Mouse (Mus musculus): Measurements from ENCODE around the gene Camk1d. TPM values are rescaled to one million over a fixed set of nuclear protein-coding genes. Genes with fewer than 3 reads are reported as not detected.
A peak's percentile ranks its signal among the peaks of the same experiment; 100 is the strongest.
"Not testable (repeated sequence)": the region's sequence is repeated elsewhere in the genome, so short reads cannot be mapped to it uniquely, and the experiment has no call there.

Camk1d gene
- total RNA-seq, 2 experiments from 2014 or later: 5.0 TPM

DNA sequence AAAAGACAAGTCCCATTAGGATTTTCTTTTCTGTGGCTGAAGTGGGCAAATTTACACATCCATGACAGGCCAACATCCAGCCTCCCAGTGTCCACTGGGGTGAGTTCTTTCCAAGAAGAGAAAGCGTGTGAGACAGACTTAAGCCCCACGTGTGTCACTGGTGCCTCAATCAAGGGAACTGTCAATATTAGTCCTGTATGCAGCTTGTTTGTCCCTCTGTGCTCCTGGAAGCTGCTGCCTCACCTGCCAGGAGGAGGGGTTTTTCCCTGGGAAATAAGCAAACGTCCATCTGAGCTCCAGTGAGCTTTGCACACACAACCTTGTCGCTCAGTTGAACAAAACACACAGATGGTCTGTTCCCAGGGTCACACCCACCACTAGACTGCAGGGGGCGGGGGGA lies 124.2 kb downstream of the Camk1d start:
- no peak for DNase-seq
- intact Hi-C loops (cut with DNase I): no loop called here

DNA sequence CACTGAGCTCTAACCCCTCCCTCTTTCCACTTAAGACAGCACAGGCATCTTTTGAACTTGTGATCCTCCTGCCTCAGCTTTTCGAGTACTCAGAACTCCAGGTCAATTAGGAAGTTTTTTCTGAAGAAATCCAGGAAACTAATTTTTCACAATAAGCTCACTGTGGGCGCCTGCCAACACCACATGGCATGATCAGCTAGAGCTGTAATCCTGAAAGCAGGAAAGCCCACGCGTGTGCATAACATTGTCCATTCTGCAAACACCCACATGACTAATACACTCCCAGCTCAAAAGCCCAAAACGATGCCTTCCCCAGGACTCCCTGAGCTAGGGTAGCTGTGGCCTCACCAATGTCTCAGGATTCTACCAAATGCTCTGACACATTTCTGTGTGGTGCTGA lies 125.2 kb downstream of the Camk1d start:
- no peak for DNase-seq
- intact Hi-C loops (cut with DNase I): no loop called here

DNA sequence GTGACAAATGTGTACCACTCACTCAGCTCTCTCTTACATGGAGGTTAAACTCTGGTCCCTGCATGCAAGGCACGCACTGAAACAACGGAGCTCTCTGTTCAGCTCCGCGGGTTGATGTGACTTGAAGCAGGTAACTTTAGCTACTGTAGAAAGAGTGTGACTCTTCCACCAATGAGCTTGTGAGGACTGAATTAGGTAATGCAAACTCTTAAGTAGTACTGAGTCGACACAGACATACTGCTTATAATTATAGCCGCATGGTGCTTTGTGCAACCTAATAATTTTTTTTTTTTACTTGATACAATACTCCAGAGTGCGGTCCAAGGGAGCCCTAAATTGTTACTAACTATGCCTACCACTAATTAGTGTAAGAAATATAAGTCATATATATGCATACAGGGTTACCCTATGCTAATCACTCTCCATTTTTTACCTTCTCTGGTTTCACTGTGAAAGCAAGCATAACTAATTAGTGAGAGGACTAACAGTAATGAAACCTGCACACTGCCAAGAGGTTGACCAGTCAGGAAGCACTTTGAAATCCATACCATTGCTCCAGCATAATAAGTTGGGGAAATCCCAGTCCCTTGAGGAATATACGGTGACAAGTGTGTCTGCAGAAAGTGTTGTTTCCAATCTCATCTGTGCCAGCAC lies 125.9 kb downstream of the Camk1d start:
- intact Hi-C loops (cut with DNase I): no loop called here
- DNase-seq: no peak

DNA sequence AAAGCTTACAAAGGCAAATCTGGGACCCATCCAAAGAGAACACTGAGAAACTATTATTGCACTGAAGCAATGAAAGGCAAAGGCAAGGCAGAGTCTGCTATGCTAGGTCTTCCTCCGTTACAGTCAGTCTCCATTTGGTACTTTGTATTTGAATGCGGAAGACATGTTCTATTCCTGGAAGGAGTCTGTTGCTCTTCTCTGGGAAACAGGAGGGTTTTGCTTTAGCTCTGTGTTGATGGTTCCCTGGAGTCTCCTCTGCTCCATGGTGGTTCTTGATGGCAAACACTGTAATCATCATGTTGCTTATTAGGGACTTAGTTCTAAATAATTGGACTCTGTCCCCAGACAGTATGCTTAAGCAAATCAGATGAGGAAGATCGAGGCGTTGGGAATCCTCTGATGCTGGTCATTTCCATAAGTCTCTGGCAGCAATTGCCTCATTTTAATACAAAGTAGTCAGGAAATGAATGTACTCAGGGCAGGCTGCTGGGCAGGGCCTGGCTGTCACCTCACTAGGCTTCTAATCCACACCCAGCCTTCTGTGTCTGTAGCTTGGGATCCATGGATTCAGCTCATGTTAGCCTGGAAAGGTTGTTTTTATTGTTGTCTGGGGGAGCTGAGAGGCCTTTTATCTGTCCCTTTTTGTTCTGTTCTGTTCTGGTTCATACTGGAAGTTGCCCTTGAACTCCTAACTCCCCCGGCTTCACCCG lies 129.8 kb downstream of the Camk1d start:
- DNase-seq: no peak
- intact Hi-C loops (cut with DNase I): no loop called here

- intact Hi-C loops (cut with DNase I): no loop called here
- DNase-seq: no peak
Observed at GRCm38 (mm10) chr2:5579391-5579790, 134.9 kb downstream of the Camk1d start.

GRCm38 (mm10) chr2:5577399-5578129 lies 136.8 kb downstream of the Camk1d start:
- intact Hi-C loops (cut with DNase I): no loop called here
- DNase-seq: no peak

- DNase-seq: no peak
Observed at GRCm38 (mm10) chr2:5572314-5573006, 141.9 kb downstream of the Camk1d start.

DNA sequence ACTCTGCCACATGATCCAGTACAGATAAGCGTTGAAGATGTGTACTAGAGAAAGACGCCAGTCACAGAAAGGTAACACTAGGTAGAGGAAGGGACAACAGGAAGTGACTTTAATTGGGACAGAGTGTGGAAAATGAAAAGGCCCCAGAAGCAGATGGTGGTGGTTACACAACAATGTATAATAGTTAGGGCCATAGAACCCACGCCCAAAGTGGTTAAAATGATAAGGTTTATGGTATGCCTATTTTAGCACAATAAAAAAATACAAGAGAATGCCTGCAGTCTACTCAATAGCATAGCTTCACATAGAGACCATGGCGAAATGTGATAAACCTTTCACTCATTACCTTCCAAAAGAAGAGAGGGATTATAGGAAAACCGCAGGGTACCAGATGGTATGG lies 147.7 kb downstream of the Camk1d start:
- intact Hi-C loops (cut with DNase I): no loop called here
- no peak for DNase-seq

More at GRCm38 (mm10) chr2:5572314-5573006, 141.9 kb downstream of the Camk1d start:
- intact Hi-C loops (cut with DNase I): no loop called here

DNA sequence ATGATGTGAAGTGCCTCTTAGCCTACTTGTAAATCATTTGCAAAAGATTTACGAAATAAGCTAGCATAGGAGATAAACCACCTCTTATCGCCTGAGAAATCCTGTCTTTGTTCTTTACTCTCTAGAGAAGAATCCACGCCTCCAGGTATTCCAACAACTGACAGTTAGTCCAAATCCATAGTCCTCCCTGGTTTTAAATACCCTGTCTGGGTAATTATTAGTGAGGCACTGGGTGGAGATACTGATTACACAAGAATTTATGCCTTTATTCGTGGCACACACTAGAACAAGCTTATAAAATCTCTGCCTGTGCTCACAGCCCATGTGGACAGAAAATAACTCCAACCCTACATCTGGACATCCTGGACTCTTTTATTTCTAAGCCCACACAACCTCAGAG lies 150.6 kb downstream of the Camk1d start:
- no peak for DNase-seq
- intact Hi-C loops (cut with DNase I): no loop called here

- no peak for DNase-seq
- intact Hi-C loops (cut with DNase I): no loop called here
Observed at GRCm38 (mm10) chr2:5561446-5561845, 152.9 kb downstream of the Camk1d start.

DNA sequence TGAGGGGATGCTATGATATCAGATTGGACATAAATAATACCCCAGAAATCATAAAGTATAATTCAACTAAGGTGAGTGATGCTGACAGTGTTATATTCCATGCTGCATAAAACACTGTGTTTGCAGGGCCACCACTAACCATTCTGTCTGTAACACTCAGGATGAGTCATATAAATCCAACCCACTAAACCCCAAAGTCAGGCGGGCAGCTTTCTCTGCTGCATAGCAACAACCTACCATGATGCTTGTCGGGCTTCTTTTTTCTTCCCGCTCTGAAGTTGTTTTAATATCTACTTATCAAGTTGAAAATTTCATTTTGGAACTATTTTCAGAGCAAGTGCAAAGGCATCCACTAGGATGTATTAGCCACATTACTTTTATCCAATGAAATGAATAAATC lies 161.1 kb downstream of the Camk1d start:
- no peak for DNase-seq
- intact Hi-C loops (cut with DNase I): no loop called here

GRCm38 (mm10) chr2:5551758-5552255 lies 162.5 kb downstream of the Camk1d start:
- intact Hi-C loops (cut with DNase I): no loop called here
- no peak for DNase-seq

DNA sequence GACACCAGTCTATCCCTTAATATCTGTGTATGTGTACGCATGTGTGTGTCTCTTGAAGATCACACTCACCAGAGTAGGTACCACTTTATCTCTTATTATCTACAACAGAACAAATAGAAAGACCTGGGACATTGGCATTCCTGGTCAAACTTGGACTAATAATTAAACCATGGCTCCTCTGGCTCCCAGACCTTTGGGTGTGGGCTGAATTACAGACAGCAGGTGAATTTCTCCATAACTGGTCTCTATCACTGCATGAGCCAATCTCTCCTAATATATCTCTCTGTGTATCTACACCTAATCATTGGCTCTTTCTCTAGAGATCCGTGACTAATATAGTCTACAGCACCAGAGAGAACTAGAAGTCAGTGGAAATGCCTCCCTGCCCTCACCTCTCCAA lies 165.0 kb downstream of the Camk1d start:
- intact Hi-C loops (cut with DNase I): no loop called here
- no peak for DNase-seq

DNA sequence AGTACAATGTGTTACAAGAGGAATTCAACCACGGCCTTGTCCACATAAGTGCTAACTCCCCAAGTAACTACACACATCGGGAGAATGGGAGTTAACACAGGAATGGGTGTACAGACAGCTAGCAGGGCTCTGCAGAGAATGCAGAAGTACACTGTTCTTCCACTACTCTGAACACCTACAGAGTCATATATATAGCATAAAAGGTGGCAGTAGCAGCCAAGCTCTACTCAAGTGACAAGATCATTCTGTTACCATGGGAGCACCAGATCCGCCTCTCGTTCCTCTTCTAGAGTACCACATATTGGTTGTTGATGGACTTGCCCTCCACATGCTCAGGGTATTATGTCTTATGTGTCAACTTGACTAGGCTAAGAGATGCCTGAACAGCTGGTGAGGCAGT lies 165.4 kb downstream of the Camk1d start:
- intact Hi-C loops (cut with DNase I): no loop called here
- DNase-seq: no peak

DNA sequence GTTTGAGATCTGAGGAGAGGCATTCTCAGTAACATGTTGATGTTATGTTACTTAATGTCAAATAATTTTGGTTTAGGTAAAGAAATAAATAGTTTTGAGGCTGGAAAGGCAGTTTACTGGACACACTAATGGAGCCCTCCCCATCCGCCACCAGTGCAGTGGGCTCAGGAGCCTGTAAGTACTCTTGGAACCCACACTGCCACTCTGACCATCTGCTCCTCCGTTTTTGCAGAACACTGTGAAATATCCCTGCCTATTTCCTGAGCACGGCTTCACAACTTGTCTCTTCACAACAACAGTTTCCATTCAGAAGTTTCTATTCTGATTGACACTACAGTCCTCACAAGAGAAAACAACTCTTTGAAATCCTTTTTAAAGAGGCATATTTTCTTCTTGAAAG lies 173.4 kb downstream of the Camk1d start:
- no peak for DNase-seq
- intact Hi-C loops (cut with DNase I): no loop called here

GRCm38 (mm10) chr2:5539894-5540293 lies 174.4 kb downstream of the Camk1d start:
- DNase-seq; intact Hi-C loops (cut with DNase I): not testable (repeated sequence)

DNA sequence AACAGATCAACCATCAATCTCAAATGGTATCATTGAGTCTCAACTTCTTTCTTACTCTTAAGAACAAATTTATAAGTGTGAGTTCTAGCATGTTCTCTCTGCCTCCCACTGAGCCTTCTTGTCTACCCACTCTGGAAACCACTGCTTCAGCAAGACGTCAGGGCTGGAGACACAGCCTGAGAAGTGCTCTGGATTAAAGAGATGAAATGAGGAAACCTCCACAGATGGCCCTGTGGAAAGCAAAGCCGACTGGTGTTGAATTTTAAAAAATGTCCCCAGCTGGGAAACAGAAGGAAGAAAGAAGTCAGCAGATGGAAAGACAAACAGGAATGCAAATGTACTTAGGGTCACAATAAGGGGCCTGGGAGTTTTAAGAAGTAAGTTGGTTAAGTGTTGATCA lies 180.4 kb downstream of the Camk1d start:
- intact Hi-C loops (cut with DNase I): no loop called here
- DNase-seq: no peak

DNA sequence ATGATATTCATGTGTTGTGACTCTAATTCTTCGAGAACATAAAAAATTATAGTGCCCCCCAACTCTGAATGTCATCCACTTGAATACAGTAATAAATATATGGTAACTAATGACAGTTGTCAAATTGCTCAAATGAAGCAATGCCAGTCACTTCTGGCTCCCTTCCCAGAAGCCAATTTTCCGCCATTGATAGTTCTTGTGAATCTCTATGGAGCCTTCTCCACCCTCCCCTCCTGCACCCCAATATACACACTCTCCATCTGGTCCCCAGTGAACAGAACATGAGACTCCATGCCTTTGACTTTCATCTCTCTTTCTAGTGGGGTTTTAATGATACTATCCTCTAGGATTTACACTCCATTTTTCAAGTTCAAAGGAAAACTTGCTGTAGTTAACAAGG lies 184.3 kb downstream of the Camk1d start:
- no peak for DNase-seq
- intact Hi-C loops (cut with DNase I): no loop called here

DNA sequence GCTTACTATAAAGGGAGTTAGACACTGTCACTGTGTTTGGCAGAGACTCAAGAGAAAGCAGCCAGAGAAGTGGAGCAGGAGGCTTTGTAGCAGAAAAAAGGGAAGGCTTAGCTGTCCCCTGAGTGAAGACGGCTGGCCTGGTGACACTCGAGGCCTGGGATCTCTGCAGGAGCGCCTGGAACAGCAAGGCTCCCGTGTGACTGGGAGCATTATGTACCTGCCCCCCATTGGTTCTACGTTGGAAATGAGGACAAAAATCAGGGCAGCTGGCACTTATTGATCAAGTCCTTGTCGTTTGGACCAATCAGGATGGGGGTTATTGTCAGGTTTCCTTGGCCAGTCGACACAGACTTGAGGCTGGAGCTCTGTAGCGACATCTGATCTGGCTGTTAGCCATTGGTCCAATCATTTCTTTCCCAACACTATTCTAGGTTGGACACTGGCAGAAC lies 195.1 kb downstream of the Camk1d start:
- intact Hi-C loops (cut with DNase I): no loop called here
- DNase-seq: peak; percentile 20 to 43

DNA sequence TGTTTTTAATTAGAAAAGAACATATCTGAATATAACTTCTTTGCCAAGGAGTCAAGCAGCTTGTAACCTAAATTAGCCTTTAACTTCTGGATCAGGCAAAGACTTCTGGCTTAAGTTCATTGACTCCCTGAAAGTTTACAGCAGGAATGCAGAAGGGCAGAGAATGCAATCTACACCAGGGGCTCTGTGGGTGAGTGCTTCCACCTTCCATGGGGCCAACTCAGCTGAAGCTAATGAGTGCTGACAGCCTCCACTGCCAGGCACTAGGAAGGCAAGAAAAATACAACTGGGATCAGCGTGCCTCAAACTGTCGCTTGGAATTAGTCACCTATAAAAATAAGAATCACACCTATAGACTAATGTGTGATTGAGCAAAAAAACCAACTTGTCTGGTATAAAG lies 199.2 kb downstream of the Camk1d start:
- intact Hi-C loops (cut with DNase I): no loop called here
- no peak for DNase-seq

DNA sequence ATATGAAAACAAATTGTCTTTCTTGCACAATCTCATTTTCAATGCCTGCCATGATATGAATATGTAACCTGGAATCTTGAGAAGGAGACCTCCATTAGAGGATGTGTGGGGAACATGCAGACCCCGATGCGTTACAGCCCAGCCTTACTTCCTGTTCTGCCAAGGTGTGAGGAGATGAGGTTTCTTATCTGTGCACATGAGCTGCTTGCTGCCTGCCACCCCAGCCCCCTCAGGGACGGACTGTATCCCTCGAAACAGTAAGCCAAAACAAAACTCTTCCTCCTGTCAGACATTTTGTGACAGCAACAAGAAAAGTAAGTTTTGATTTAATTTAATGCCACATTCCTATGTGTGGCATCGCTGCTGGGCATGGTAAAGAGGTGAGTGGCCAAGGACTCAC lies 200.2 kb downstream of the Camk1d start:
- intact Hi-C loops (cut with DNase I): no loop called here
- no peak for DNase-seq

Measured in heart, postnatal 14 days (tissue).